Mouse (Mus musculus) kidney, embryonic 16.5 days (tissue): ENCODE data around the gene Fam43a. TPM values are rescaled to one million over a fixed set of nuclear protein-coding genes. Genes with fewer than 3 reads are reported as not detected.

Experiments
- ATAC-seq: fragments of 200-750 bp; cut with Nextera tagmentation; 2 replicates; pipeline ENCODE4 v1.8.0; 2017; ENCODE audit warnings: moderate TSS enrichment; ENCODE audit not compliant: low FRiP score, low TSS enrichment
- H3K27ac ChIP-seq: fragments of 300-500 bp; sonication (generic); 2 replicates; pipeline ENCODE4 v1.5.1; 2014; ENCODE audit warnings: low read length
- H3K27me3 ChIP-seq: fragments of 300-500 bp; sonication (generic); 2 replicates; pipeline ENCODE4 v1.6.1; 2014; ENCODE audit warnings: low read length, control low read depth, mixed read lengths; ENCODE audit not compliant: insufficient read depth
- H3K36me3 ChIP-seq: fragments of 300-500 bp; sonication (generic); 2 replicates; pipeline ENCODE4 v1.6.1; 2014; ENCODE audit warnings: low read length, control low read depth, mixed read lengths; ENCODE audit not compliant: insufficient read depth
- H3K4me1 ChIP-seq: fragments of 300-500 bp; sonication (generic); 2 replicates; pipeline ENCODE4 v1.6.1; 2014; ENCODE audit warnings: low read length, control low read depth, mixed read lengths; ENCODE audit not compliant: insufficient read depth
- H3K4me2 ChIP-seq: fragments of 300-500 bp; sonication (generic); replicated peaks from 2 replicates; pipeline ENCODE4 v1.6.1; 2014; ENCODE audit warnings: low read depth, low read length
- H3K4me3 ChIP-seq: fragments of 300-500 bp; sonication (generic); 2 replicates; pipeline ENCODE4 v1.5.1; 2014; ENCODE audit warnings: mild to moderate bottlenecking, low read length
- H3K9ac ChIP-seq: fragments of 300-500 bp; sonication (generic); replicated peaks from 2 replicates; pipeline ENCODE4 v1.6.1; 2014; ENCODE audit warnings: low read length
- H3K9me3 ChIP-seq: fragments of 300-500 bp; sonication (generic); 2 replicates; pipeline ENCODE4 v1.6.1; 2016; ENCODE audit warnings: low read length, control low read depth
- WGBS: fragments of 180-500 bp; shearing (Covaris S2); extraction: QIAGEN DNeasy Blood & Tissue Kit; methylation state at CpG from one replicate; pipeline ENCODE4 v1.1.7; 2014; 5-methylcytosine and 5-hydroxymethylcytosine counted together
- polyA plus RNA-seq: library from polyadenylated mRNA; unstranded; fragments of >200 nt; fragmentation: Nextera tagmentation; extraction: Ambion mirVana; gene quantifications from 2 replicates; pipeline ENCODE4 v1.2.1, GENCODE M21; 2015

Gene Fam43a
- polyA plus RNA-seq, 1 experiment from 2014 or later, result 26.0 TPM

DNA sequence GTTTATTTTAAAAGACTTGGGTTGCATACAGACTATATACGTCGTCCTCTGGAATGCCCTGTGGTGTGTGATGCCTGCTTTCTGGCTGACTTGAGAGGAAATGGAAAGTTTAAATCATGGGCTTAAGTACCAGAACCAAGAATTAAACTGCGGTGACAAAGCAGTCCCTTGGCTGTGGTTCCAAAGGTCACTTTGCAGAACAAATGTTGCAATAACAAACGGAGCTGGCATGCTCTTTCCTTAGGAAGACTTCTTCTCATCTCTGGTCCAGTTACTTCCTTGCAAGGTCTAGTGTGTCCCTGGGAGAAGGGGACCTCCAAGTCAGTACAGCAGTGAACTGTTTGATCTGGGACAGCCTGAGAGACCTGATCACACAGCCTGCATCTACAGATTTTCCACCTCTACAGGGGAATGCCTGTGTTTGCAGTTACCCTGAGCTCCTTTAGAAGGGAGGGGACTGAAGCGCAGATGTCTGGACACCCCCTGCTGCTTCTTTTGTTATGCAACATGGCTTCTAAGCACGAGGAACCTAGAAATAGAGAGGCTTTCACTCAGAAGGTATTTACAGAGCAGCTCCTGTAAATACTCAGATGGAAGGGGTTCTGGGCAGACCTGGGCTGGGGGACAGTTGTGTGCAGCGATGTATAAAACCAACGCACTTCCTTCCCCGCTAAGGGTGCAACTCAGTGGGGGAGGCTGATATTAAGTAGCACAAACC is 46.5 kb downstream of the Fam43a start:
- Histone ChIP-seq H3K4me1 (peaks cover 15% of the 10 kb centered on the region), H3K27me3 (no peaks in the 10 kb centered on the region), H3K4me2 (no peak overlapping the region), H3K36me3 (no peaks in the 10 kb centered on the region), H3K9me3 (peaks cover 7% of the 10 kb centered on the region; the same call in 1 of the 2 replicates), H3K4me3 (no peak overlapping the region), H3K27ac (no peak overlapping the region), H3K9ac (no peak overlapping the region)
- no peak for ATAC-seq
- 25% methylated on average over 9 of the region's 9 CpGs for WGBS

DNA sequence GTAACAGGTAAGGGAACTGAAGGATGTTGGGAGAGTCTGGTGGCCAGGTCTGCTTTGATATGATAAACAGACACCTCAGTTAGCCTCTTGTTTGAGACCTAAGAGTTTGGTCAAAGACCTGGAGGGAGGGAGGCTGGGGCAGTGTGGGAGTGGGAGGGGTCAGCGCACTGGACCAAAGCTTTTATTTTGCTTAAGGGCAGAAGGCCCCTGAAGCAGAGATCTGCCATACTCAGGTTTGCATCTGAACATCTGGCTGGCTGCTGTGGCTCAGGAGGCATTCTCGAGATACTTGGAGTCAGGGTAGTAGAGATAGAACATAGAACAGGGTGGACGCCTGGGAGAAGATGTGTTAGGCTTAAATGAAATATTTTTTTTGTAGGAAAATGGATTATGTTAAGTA is 47.3 kb downstream of the Fam43a start:
- WGBS, result 61% methylated on average over 3 of the region's 3 CpGs
- H3K4me1 ChIP-seq, result peaks cover 15% of the 10 kb centered on the region
- no peaks in the 10 kb centered on the region for H3K36me3 ChIP-seq
- no peak overlapping the region for H3K4me2 ChIP-seq
- H3K4me3 ChIP-seq, result no peak overlapping the region
- 0 out of 2 replicates have a peak, but pooled peaks have one; percentile 27 for ATAC-seq
- no peak overlapping the region for H3K27ac ChIP-seq
- H3K9ac ChIP-seq, result no peak overlapping the region
- H3K9me3 ChIP-seq, result peaks cover 7% of the 10 kb centered on the region; the same call in 1 of the 2 replicates
- H3K27me3 ChIP-seq, result no peaks in the 10 kb centered on the region

DNA sequence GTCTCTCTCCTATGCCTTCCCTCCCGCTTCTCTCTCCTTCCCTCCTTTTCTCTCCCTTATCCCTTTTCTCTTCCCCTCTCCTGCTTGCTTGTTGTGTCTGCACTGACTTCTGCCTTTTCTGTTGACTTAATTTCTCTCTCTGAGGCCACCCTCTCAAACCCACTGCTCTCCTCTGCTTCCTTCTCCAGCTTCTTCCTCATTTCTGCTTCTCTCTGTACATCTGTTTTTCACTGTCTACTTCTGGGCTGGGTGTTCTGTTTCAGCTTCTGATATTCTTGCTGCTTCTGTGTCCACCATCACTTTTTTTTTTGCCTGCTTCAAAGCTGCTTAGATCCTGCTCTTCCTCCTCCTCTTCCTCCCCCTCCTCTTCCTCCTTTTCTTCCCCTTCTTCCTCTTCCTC is 51.8 kb downstream of the Fam43a start:
- H3K4me3 ChIP-seq, result no peak overlapping the region
- H3K9me3 ChIP-seq, result 0 out of 2 replicates have a peak, but pooled peaks cover 4% of the 10 kb centered on the region
- no peak for ATAC-seq
- no peak overlapping the region for H3K4me2 ChIP-seq
- H3K9ac ChIP-seq, result no peak overlapping the region
- H3K4me1 ChIP-seq, result peaks cover 7% of the 10 kb centered on the region
- H3K27me3 ChIP-seq, result no peaks in the 10 kb centered on the region
- no peaks in the 10 kb centered on the region for H3K36me3 ChIP-seq
- 77% methylated on average over 1 of the region's 1 CpGs for WGBS
- H3K27ac ChIP-seq, result no peak overlapping the region

Other genes starting within 250 kb of the Fam43a start
- 8.4 and 11.7 TPM in 2 replicates for gene Atp13a3, start 193.7 kb upstream of the Fam43a start, polyA plus RNA-seq
- gene Tmem44, start 48.9 kb upstream of the Fam43a start, polyA plus RNA-seq, result 16.8 and 19.7 TPM in 2 replicates
- 62.2 and 69.0 TPM in 2 replicates for gene Lsg1, start 12.1 kb upstream of the Fam43a start, polyA plus RNA-seq